Mouse (Mus musculus): ENCODE measurements around the gene Ndufc2. TPM values are rescaled to one million over a fixed set of nuclear protein-coding genes. Genes with fewer than 3 reads are reported as not detected.

The Ndufc2 gene
- polyA plus RNA-seq, 1 experiment, result 389 TPM

GRCm38 (mm10) chr7:97407145-97407544 lies 7.3 kb downstream of the Ndufc2 start:
- Histone ChIP-seq H3K36me3 (ENCODE audit: control insufficient read depth, insufficient read depth, low read length) (peaks cover 6% of the 10 kb centered on the region; the same call in 1 of the 2 replicates), H3K4me3 (ENCODE audit: insufficient read depth, low read depth, low read length) (no peak overlapping the region), H3K27me3 (replicated peaks; ENCODE audit: control insufficient read depth, insufficient read depth, low read length) (no peaks in the 10 kb centered on the region), H3K27ac (ENCODE audit: insufficient read depth, low read depth, low read length) (no peak overlapping the region), H3K4me1 (ENCODE audit: control insufficient read depth, insufficient read depth, low read length) (peaks cover 2% of the 10 kb centered on the region; the same call in 1 of the 2 replicates)
- no peak for DNase-seq
- WGBS, result 77% methylated on average over 10 of the region's 10 CpGs
- TF ChIP-seq CTCF (conservative IDR thresholded peaks at IDR 0.05; ENCODE audit: insufficient read depth, insufficient read length, low read depth, low read length) (no peak), POLR2A (IDR thresholded peaks at IDR 0.05; ENCODE audit: low read depth, low read length) (no peak)

GRCm38 (mm10) chr7:97411106-97411505 lies 11.3 kb downstream of the Ndufc2 start:
- 85% methylated on average over 2 of the region's 2 CpGs for WGBS
- no peak for TF ChIP-seq POLR2A (IDR thresholded peaks at IDR 0.05; ENCODE audit: low read depth, low read length)
- H3K4me1 ChIP-seq (ENCODE audit: control insufficient read depth, insufficient read depth, low read length), result peaks cover 3% of the 10 kb centered on the region; the same call in 1 of the 2 replicates
- no peaks in the 10 kb centered on the region for H3K27me3 ChIP-seq (replicated peaks; ENCODE audit: control insufficient read depth, insufficient read depth, low read length)
- peaks cover 6% of the 10 kb centered on the region; the same call in 1 of the 2 replicates for H3K36me3 ChIP-seq (ENCODE audit: control insufficient read depth, insufficient read depth, low read length)
- no peak overlapping the region for H3K4me3 ChIP-seq (ENCODE audit: insufficient read depth, low read depth, low read length)
- DNase-seq, result no peak
- no peak overlapping the region for H3K27ac ChIP-seq (ENCODE audit: insufficient read depth, low read depth, low read length)

- no peak overlapping the region for H3K4me3 ChIP-seq (ENCODE audit: insufficient read depth, low read depth, low read length)
- WGBS, result 81% methylated on average over 3 of the region's 3 CpGs
- no peak overlapping the region for H3K27ac ChIP-seq (ENCODE audit: insufficient read depth, low read depth, low read length)
- no peak for TF ChIP-seq POLR2A (IDR thresholded peaks at IDR 0.05; ENCODE audit: low read depth, low read length)
- peak; percentile 30; the same call in 1 of the 2 replicates for TF ChIP-seq CTCF (conservative IDR thresholded peaks at IDR 0.05; ENCODE audit: insufficient read depth, insufficient read length, low read depth, low read length)
- peaks cover 6% of the 10 kb centered on the region; the same call in 1 of the 2 replicates for H3K36me3 ChIP-seq (ENCODE audit: control insufficient read depth, insufficient read depth, low read length)
- H3K27me3 ChIP-seq (replicated peaks; ENCODE audit: control insufficient read depth, insufficient read depth, low read length), result no peaks in the 10 kb centered on the region
- peaks cover 3% of the 10 kb centered on the region; the same call in 1 of the 2 replicates for H3K4me1 ChIP-seq (ENCODE audit: control insufficient read depth, insufficient read depth, low read length)
- no peak for DNase-seq
Observed at GRCm38 (mm10) chr7:97411575-97411974, 11.8 kb downstream of the Ndufc2 start.

GRCm38 (mm10) chr7:97413981-97414380 lies 14.2 kb downstream of the Ndufc2 start:
- Histone ChIP-seq H3K4me3 (ENCODE audit: insufficient read depth, low read depth, low read length) (no peak overlapping the region), H3K36me3 (ENCODE audit: control insufficient read depth, insufficient read depth, low read length) (peaks cover 4% of the 10 kb centered on the region; the same call in 1 of the 2 replicates), H3K4me1 (ENCODE audit: control insufficient read depth, insufficient read depth, low read length) (peaks cover 3% of the 10 kb centered on the region; the same call in 1 of the 2 replicates), H3K27ac (ENCODE audit: insufficient read depth, low read depth, low read length) (no peak overlapping the region), H3K27me3 (replicated peaks; ENCODE audit: control insufficient read depth, insufficient read depth, low read length) (no peaks in the 10 kb centered on the region)
- no peak for TF ChIP-seq POLR2A (IDR thresholded peaks at IDR 0.05; ENCODE audit: low read depth, low read length)
- no peak for TF ChIP-seq CTCF (conservative IDR thresholded peaks at IDR 0.05; ENCODE audit: insufficient read depth, insufficient read length, low read depth, low read length)
- WGBS, result 73% methylated on average over 1 of the region's 1 CpGs
- no peak for DNase-seq

GRCm38 (mm10) chr7:97414426-97414825 lies 14.6 kb downstream of the Ndufc2 start:
- WGBS, result 37% methylated on average over 1 of the region's 1 CpGs
- DNase-seq, result peak; percentile 88
- Histone ChIP-seq H3K27ac (ENCODE audit: insufficient read depth, low read depth, low read length) (peak overlapping the region; percentile 50; the same call in 1 of the 2 replicates), H3K36me3 (ENCODE audit: control insufficient read depth, insufficient read depth, low read length) (peaks cover 1% of the 10 kb centered on the region; the same call in 1 of the 2 replicates), H3K4me3 (ENCODE audit: insufficient read depth, low read depth, low read length) (peak overlapping the region; percentile 11; the same call in 1 of the 2 replicates), H3K27me3 (replicated peaks; ENCODE audit: control insufficient read depth, insufficient read depth, low read length) (no peaks in the 10 kb centered on the region), H3K4me1 (ENCODE audit: control insufficient read depth, insufficient read depth, low read length) (peaks cover 3% of the 10 kb centered on the region; the same call in 1 of the 2 replicates)
- TF ChIP-seq CTCF (conservative IDR thresholded peaks at IDR 0.05; ENCODE audit: insufficient read depth, insufficient read length, low read depth, low read length) (no peak), POLR2A (IDR thresholded peaks at IDR 0.05; ENCODE audit: low read depth, low read length) (no peak)

- WGBS, result 48% methylated on average over 9 of the region's 9 CpGs
- TF ChIP-seq CTCF (conservative IDR thresholded peaks at IDR 0.05; ENCODE audit: insufficient read depth, insufficient read length, low read depth, low read length) (no peak), POLR2A (IDR thresholded peaks at IDR 0.05; ENCODE audit: low read depth, low read length) (no peak)
- peak overlapping the region; percentile 50; the same call in 1 of the 2 replicates for H3K27ac ChIP-seq (ENCODE audit: insufficient read depth, low read depth, low read length)
Observed at GRCm38 (mm10) chr7:97414915-97415687, 15.3 kb downstream of the Ndufc2 start.

GRCm38 (mm10) chr7:97416473-97416872 lies 16.7 kb downstream of the Ndufc2 start:
- Histone ChIP-seq H3K36me3 (ENCODE audit: control insufficient read depth, insufficient read depth, low read length) (no peaks in the 10 kb centered on the region), H3K27me3 (replicated peaks; ENCODE audit: control insufficient read depth, insufficient read depth, low read length) (no peaks in the 10 kb centered on the region), H3K27ac (ENCODE audit: insufficient read depth, low read depth, low read length) (no peak overlapping the region; the same call in 1 of the 2 replicates), H3K4me3 (ENCODE audit: insufficient read depth, low read depth, low read length) (peak overlapping the region; percentile 42; the same call in 1 of the 2 replicates), H3K4me1 (ENCODE audit: control insufficient read depth, insufficient read depth, low read length) (peaks cover 3% of the 10 kb centered on the region; the same call in 1 of the 2 replicates)
- 90% methylated on average over 4 of the region's 4 CpGs for WGBS
- no peak for TF ChIP-seq POLR2A (IDR thresholded peaks at IDR 0.05; ENCODE audit: low read depth, low read length)
- TF ChIP-seq CTCF (conservative IDR thresholded peaks at IDR 0.05; ENCODE audit: insufficient read depth, insufficient read length, low read depth, low read length), result no peak
- no peak for DNase-seq

More at GRCm38 (mm10) chr7:97414915-97415687, 15.3 kb downstream of the Ndufc2 start:
- no peak for DNase-seq
- H3K27me3 ChIP-seq (replicated peaks; ENCODE audit: control insufficient read depth, insufficient read depth, low read length), result no peaks in the 10 kb centered on the region
- peaks cover 3% of the 10 kb centered on the region; the same call in 1 of the 2 replicates for H3K4me1 ChIP-seq (ENCODE audit: control insufficient read depth, insufficient read depth, low read length)
- H3K36me3 ChIP-seq (ENCODE audit: control insufficient read depth, insufficient read depth, low read length), result no peaks in the 10 kb centered on the region
- H3K4me3 ChIP-seq (ENCODE audit: insufficient read depth, low read depth, low read length), result peak overlapping the region; percentile 11; the same call in 1 of the 2 replicates
